Mouse (Mus musculus) right cerebral cortex, postnatal 25 days (tissue): Measurements from ENCODE around the gene Casp7.

Experiments used
- DNase-seq: peaks from one replicate; pipeline ENCODE4 v3.0.0; 2022

The Casp7 gene

DNA sequence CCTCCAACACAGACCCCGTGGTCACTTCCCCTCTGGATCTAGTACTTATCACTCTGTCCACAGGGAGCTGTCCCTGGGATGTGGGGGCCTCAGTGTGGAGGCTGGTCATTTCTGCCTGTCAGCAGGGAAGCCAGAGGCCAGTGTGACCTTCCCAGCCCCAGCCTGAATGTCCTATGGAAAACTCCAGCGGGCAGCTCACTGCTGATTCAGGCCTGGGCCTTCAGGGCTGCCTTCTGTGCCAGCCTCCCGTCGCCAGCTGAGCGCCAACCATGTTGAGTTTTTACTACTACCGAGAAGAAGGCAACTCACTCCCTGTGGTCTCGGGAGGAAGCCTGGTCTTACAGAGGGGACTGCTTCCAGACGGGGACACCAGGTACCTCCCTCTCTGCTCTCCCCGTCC, 28.6 kb downstream of the Casp7 start:
- no peak for DNase-seq

DNA sequence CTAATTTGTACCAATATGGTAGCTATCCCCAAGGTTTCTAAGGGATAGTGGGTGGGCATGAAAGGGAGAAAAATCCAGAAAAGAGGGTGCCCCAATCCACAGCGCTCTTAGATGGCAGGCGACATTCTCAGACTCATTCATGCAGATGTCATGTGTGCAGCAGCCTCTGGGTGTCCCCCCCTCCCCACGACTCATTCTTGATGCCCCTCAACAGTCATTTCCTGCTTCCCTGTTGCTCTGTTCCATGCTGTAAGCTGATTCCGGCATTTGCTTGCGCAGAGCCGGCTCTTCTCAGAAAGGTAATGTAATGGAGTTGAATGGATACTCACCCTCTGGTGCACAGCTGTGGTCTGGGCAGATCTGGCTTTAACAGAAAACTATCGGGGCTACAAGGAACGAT, 33.4 kb downstream of the Casp7 start:
- no peak for DNase-seq

DNA sequence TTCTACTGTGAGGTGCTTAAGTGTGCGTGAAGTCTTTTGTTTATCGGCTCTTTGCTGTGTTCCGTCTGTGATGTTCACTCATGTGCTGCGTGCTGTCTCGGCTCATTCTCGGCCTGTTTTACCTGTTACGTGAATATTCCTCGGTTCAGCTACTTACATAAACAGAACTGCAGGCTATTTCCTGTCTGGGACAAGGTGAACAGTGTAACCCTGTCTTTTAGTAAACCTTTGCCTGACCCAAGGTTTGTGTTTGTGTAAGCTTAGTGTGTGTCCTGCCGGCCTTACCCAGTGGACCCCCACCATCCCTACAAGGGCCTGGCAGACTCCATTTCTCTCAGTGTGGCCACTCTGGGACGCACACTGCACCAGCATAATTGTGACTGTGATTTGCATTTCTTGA, 35.8 kb downstream of the Casp7 start:
- no peak for DNase-seq

DNA sequence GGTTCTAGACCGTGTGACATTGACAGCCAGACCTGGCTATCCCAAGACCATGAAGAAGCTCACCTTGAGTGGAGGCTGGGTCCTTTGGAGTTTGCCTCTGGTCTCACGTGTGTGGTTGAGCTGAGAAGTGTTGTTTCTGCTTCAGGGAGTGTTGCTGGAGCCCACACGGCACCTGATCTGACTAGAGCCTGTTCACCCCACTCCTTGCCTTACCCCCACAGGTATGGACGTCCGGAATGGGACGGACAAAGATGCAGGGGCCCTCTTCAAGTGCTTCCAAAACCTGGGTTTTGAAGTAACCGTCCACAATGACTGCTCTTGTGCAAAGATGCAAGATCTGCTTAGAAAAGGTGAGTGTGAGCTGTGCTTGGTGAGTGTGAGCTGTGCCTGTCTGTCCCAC, 36.7 kb downstream of the Casp7 start:
- DNase-seq: no peak

DNA sequence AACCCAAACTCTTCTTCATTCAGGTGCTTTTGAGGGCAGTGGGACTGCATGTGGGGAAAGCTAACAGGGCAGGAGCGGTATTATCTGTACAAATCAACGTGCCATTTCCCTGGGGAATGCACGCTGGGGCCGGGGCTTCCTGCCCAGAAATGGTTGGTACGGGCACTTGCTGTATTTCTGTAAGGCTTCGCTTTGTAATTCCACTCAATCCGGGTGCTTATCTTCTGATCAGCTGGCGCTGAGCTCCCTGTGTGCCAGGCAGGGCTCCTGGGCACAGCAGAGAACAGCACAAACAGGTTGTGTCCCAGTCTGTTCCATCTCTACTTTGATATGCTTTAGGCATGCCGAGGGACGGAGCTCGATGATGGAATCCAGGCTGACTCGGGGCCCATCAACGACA, 39.5 kb downstream of the Casp7 start:
- DNase-seq: no peak

DNA sequence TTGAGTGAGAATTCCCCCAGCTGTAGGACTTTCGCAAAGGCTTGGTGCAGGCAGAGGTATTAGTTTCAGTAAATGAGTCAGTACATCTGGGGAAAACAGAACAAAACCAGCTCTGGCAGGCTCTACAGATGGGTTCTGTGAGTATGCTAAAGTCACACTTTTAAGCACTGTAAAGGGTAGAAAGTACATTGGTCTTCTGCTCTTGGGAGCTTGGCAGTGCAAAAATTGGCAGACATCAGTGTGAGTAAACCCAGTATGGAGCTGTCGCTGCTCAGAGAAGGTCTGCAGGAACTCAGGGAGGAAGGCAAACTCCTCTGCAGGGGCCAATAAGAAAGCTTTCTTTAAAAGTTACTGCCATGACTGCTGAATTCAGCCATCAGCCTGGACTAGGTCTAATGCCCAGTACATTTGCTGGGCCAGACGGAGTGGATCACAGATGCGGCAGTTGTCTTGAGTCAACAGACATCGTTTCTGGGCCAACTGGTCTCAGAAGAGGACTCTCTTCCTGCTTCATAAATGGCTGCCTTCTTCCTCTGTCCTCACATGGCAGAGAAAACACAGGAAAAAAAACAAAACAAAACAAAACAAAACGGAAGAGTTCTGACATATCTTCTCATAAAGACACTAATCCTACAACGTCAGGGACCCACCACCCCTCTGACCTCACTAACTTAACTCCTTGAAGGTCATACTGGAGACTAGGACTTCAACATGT, 41.6 kb downstream of the Casp7 start:
- no peak for DNase-seq

DNA sequence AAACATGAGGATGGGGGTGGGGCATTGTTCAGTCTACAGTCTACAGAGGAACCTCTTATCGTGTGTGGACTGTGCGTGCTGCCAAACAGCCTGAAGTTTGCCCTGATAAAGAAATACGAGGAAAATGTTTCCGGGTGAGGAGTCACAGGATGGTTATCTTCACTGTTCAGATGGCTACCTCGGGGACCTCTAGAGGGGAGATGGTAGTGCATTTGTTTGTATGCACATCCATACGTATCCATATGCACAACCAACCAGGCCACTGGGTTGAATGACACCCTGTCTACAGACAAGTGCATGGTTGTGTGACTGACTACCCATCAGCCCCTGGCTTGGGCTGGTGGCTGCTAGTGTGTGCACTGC, 42.1 kb downstream of the Casp7 start:
- DNase-seq: no peak

DNA sequence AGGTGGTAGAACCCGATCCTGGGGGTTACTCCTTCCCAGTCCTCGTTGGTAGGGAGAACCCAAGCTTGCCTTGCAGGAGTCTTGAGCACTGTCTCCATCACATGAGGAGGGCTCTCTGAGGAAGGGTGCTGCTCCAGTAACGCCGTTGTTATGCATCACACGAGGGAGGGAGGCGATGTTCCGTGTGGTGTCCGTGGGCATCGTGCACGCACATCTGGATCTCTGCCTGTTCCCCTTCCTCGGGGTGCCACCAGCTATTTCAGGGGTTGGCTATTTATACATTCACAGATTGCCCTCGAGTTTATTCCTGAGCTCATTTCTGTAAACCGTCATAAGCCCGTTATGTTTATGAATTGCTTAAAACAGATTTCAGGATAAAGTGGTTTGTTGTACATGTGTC, 46.5 kb downstream of the Casp7 start:
- DNase-seq: no peak

DNA sequence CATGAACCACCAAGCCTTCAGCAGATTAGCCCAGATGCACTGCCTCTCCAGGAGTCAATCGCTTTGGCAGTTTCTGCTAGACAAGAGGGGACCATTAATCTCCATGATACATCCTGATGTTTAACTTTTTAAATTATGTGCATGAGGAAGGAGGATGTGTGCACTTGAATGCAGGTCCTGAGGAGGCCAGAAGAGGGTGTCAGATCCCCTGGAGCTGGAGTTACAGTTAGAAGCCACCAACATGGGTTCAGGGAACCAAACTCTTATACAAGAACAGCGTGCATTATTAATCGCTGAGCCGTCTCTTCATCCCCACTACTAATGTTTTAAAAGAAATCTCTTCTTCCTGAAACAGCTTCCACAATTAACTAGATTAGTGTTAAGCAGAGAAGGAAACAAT, 51.9 kb downstream of the Casp7 start:
- DNase-seq: no peak

DNA sequence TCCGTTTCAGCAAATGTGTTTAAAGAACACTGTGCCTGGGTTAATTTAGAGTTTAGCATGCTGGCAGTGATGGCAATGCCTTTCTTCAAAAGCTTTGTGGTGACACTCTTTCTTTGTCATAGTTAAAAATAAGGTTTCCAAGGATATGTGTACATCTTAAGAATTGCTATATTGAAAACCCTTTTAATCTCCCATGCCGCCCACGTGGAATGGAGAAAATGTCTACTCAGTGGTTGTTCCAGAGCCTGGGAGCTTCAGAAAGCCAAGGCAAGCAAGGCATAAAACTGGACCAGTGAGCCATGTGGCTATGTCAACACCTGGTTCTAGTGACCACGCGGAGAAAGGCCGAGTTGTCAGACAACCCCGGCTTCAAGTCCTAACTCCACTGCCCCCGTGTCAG, 52.6 kb downstream of the Casp7 start:
- no peak for DNase-seq

DNA sequence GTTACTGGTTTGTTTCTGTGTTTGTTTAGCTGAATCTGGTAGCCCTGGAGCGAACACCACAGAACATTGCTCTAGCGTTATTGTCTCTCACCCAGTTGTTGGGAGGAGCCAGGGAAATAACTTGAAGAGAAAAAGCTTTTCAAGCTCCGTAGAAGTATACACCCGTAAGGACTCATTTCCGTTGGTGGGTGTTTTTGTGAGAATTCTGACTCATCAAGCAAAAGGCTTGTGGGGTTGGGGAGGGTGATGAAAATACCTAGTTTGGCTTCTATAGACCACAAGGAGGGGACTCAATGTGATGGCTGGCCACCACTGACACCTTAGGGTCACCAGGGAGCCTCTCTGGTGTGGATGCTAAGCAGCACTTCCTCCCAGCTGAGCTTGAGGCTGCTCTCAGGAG, 54.0 kb downstream of the Casp7 start:
- DNase-seq: no peak

DNA sequence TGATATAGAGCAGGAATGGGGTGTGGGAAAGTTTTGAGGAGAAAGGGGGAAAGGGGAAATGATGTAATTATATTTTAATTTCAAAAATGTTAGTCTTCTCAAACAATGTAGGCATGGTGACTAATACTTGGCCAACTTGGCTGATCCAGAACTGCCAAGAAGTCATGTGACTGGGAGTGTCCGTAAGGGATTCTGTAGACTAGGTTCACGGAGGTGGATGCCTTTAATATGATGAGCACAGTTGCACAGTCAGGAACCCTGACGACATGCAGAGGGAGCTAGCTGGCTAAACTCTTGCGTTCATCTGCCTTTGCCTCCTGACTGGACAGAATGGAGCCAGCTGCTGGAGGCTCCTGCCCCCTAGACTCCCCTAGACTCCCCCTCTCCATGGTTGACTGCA, 54.9 kb downstream of the Casp7 start:
- DNase-seq: no peak

DNA sequence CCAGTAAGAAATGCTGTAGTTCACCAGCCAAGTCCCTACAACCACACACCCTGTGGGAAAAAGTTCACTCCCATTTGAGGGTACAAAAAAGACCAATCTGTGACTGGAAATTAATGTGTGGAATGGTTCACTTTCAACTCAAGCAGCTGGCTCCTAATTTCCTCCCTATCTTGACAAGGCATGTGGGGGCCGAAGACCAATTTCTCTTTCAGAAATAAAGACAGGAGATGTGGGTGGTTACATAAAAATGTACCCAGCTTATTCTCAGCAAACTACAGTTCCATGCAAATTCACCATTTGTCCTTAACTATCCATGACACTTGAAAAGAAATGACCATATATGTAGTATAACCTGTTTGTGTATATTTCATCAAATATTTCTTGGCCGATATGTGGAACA, 55.5 kb downstream of the Casp7 start:
- no peak for DNase-seq

DNA sequence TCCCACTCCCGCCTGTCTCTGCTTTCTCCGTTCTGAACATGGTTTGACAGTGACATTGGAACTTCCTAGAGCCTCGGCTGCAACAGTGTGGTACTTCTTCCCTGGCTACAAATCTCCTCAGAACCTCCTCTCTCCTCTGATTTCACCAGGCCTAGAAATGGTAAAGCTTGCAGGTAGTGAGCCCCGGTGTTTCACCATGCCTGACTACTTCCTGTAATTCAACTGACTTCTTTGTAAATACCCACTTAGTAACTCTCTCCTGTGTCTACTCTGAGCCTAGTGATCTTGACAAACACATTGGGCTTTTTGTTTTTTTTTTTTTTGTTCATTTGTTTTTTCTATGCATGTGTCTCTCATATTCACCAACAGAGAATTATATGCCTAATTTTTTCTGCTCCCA, 57.9 kb downstream of the Casp7 start:
- DNase-seq: no peak

DNA sequence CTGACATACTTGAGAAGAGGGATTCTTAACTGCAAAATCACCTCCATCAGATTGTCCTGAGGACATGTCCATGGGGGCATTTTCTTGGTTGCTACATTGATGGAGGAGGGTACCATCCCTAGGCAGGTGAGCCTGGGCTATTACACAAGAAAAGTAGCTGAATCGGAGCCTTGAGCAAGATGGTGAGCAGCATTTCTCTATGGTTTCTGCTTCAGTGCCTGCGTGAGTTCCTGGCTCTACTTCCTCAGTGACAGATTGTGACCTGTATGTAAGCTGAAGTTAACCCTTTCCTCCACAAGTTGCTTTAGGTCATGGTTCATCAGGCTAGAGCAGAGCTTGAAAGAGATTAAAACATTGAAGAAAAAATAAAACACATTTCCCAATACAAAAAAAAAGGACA, 58.4 kb downstream of the Casp7 start:
- no peak for DNase-seq

DNA sequence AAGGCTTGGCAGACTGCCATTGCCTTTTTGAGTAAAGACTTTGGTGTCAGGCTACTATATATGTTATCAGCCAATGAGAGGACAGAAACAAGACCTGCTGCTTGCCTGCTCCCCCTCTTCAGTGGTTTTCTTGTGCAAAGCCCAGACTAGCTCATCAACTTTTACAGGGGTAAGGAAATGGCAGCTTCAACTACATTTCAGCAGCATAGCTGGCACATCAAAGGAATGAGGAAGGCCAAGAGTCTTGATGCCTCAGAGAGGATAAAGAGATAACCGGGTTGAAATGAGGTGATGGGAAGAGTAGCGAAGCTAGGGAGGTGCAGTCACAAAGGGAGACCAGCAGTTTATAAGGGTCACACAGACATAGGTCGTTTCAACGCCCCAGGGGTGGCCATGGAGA, 60.6 kb downstream of the Casp7 start:
- no peak for DNase-seq

DNA sequence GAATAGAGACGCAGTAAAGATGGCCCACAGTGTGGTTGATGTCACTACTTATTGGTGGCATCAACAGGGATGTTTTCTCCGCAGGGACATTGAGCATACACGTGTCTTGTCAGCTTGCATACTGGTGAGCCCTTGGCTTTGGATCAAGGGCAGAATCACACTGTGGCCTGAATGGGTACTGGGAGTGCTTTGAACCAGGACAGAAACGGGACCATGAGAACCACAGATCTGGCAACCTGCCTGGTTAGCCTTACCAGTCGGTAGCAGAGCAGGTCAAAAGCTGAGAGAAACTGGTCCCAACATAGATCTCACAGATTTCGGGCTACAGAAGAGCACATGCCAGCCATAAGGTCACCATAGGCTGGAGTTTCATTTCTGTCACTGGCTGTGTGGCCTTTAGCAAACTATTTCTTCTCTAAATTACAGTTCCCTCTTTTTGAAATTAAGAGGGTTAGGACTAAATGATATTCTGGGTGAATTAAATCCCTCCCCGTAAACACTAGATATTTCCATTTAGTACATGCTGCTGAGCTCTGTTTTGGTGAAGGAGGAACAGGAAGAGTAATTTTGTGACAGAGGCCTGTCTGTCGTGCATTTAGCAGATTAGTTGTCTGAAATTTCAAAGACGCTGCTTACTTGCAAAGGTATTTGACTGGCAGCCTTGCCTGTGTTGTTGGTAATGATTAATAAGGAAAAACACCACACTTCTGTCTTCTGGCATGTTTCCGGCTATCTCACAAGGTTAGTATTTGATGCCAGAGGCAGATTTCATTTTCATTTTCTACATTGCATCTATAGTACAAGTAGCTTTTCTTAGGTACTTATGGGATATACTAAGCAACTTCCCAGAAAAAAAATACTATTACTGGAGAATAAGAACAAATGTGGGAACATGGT, 62.5 kb downstream of the Casp7 start:
- no peak for DNase-seq

DNA sequence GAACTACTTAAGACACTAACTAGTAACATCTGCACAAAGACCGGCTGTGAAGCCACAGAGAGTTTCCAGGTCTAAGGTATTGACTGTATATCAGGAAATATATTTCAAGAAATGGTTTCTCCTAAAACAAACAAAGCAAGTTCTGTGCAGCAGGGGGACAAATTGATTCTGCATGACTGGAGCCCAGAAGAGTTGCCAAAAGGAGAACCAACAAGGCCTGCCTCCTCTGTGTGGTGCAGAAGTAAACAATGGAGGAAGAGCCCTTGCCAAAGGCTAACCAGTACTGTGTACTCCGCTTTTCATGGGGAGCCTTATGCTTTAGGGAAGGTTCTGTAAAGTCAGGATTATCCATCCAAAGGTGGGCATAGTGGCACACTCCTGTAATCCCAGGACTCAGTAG, 63.3 kb downstream of the Casp7 start:
- no peak for DNase-seq

DNA sequence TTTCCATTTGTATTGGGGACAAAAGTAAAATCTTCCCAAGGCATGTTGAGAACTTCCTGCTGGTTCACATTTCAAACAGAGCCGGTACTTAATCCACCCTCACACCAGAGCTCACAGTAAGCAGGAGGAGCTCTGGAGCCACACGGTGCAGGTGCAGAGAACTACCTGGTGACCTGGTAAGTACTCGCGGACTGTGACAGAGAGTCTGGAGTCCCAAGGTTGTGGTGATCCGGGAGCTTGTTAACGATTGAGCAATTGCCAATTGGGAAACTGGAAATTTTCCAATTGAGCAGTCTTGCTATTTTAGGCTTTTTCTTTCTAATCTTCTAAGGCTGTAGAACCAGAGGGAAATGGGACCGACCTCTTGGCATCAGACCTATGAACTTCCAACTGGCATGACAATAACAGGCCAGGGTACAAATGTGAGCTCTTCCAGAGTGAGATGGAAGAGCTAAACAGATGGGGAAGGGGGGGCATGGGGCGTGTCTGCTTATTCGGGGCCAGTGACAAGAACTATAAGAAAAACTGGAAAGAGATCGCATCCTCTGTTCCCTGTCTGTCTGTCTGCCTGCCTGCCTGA, 64.7 kb downstream of the Casp7 start, which contains the start of gene Plekhs1:
Gene Plekhs1 (plus strand): TSS at position 119 of the 580 bp plus-strand sequence.
- no peak for DNase-seq

DNA sequence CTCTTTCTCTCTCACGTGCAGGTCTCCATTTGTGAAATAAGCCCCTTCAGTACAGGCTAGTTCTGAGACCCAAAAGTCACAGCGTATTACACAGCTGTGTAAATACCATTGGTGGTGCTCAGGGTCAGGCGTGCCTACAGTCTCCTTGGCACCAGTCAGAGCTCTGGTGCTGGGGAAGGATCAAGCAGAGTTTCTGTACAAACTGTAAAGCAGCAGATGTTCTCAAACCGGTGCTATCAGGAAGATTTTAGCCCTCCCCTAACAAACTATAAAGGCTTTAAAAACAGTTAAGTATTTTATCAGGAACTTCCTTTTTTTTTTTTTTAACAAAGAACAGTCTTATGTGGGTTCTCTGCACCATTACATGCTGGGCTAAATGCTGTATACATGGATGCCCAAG, 65.9 kb downstream of the Casp7 start:
- no peak for DNase-seq

DNA sequence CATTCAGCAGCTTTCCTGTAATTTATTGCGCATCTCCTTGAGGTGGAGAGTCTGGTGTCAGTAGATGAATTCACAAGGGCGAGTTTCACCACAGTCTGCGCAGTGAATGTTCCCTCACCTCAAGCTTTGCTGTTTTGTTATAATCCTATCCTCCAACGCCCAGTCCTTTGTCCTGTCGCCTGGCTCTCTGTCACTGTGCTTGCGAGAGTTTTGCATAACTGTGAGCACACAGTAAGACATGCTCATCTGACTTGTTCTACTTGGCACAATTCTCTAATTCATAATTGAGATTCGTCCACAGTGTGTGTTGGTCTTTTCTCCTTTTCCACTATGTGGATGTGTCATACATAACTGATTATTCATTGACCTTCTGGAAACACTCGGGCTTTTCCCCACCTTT, 69.6 kb downstream of the Casp7 start:
- no peak for DNase-seq

DNA sequence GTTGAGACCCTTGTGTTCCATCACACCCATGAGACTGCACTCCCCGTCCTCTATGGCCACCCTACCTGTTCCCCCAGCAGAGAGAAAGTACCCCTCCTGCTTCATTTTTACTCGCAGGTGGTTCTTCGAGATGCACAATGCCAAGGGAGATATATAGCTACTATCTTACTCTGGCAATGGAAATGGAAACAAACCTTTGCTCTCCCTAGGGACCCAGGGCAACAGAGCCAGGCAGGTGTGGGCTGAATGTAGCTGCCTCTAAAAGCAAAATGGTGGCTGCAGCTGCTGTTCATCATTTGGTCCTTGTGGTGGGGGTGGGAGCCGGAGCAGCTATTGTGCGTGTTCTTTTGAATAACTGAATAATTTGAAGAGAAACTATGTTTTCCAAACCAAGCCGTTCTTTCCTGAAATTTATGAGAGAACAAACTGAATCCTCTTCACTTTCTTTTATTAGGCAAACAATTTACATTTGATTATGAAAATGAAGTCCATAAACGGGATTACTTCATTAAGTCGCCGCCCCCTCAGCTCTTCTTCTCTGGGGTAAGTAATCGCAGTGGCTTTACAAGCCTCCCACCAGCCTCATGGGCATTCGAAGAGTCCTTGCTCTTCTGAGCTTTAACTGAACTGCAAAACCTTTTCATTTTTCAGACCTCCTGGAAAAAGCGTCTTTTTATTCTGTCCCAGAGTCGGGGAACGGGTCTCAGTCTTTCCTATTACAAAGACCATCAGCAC, 73.5 kb downstream of the Casp7 start:
- no peak for DNase-seq

DNA sequence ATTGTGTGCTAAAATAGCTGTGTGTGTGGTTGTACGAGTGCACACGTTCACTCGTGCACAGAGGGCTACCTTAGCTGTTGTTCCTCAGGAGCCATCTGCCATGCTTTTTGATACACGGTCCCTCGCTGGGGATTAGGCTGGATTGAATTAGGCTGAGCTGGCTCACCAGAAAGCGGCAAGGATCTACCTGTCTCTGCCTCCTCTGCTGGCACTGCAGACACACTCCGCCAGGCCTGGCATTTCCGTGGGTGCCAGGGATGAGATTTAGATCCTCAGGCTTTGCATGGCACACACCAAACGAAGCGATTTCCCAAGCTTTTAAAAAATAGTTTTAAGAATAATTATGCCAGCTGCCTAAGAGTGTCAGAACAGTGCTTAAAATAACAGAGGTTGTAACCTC, 75.0 kb downstream of the Casp7 start:
- no peak for DNase-seq
